Mouse (Mus musculus): ENCODE data around the gene Atp1a1. TPM values are rescaled to one million over a fixed set of nuclear protein-coding genes. Genes with fewer than 3 reads are reported as not detected.

The Atp1a1 gene
- total RNA-seq (2015) (67.9 and 69.6 TPM in 2 replicates), total RNA-seq (2017) (120 and 132 TPM in 2 replicates)

DNA sequence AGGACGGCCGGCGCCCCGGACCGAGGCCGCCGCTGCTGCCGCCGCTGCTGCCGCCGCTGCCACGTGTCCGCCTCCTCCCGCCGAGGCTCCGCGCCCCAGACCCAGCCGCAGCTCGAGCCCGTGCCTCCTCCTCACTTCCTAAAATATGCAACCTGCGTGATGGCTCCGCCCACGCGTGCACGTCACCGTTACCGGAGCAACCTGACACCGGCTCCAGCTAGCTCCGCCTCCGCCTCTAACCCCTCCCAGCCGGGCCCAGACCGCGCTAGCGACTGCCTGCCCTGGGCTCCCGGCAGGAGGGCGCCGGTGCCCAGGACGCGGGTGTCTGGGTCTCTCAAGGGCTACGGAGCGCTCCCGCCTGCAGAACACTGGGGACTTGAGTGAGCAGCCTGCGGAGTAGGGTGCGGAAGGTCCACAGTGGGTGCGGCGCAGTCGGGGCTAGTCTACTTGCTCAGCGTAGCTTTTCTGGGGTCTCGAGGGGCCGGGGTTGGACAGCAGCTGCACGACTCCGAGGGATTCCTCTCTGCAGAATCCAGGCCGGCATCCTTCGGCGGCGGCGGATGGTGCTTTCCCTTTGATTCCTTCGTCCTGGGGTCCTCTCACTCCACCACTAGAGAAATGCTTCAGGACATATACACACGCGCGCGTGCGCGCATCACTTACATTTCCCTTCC, at the start of gene Atp1a1:
TSS of gene Atp1a1 (minus strand) at position 135 of the 674 bp plus-strand sequence.
- peak; percentile 87 for ATAC-seq (ENCODE audit: poor library complexity, severe bottlenecking)

DNA sequence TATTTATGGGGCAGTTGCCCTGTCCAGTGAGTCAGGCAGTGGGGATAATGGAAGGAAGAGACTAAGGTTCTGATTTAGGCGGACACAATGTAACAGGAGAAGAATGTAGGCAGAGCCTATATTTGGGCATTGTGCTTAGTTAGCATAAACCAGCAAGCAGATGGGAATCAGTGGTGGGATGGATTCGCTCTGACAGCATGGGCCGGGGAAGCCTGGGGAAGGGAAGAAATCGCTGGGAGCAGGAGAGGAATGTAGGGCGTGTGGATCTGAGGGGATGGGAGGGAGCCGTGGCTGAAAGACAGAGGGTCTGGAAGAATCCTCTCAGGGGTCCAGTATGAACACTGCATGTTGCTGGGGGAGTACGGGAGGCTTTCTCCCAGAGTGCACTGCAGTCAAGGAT, 49.0 kb upstream of the Atp1a1 start:
- ATAC-seq (ENCODE audit: poor library complexity, severe bottlenecking), result no peak

- no peak for ATAC-seq (ENCODE audit: poor library complexity, severe bottlenecking)
Measured at GRCm38 (mm10) chr3:101652967-101653366, 48.5 kb upstream of the Atp1a1 start.

- ATAC-seq (ENCODE audit: poor library complexity, severe bottlenecking), result no peak
Measured at GRCm38 (mm10) chr3:101650328-101650727, 45.8 kb upstream of the Atp1a1 start.

DNA sequence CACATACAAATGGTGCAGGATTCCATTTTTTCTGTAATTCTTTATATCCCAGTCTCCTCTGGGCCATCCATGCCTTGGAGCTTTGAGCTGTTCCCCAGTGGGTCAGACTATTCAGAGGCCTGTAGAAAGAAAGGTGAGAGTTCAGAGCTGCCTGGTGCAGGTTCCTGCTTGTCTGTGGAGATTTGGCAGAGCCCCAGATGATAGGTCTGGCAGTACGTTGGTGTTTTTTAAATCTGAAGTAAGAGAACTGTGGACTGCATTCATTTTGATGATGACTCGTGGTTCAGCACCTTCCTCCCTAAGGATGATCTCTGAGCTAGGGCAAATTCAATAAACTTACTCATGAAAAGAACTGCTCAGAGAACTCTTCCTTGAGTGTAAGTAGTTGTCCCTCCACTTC, 44.8 kb upstream of the Atp1a1 start:
- ATAC-seq (ENCODE audit: poor library complexity, severe bottlenecking), result no peak

DNA sequence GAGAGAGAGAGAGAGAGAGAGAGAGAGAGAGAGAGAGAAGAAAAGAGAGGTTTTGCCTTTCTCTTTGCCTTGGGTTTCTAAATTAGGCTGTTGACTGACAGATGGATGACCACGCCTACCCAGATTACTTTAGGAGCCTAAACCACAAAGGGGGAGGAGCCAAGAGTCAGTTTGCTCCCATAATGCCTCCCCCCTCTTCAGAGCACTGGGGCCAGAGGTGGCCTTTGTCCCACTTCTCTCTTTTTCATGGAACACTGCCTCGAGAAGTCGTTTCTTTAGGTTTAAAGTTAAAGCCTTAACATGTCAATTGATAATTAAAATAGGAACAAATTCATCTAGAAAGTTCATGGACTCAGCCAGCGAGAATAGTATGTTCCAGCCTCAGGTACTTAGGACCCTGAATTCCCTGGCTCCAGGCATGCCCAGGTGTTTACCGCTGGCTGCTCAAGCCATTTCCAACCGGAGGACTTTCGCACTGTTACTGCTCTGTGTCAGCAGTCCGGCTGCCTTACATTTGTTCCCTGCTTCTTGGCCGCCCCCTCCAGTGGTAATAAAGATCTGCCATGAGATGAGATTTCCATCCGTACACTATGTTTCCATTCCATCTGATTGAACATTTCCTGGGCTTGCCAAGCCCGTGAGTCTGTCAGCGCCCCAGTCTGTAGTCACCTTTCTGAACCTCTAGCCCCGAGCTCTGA, 43.8 kb upstream of the Atp1a1 start:
- ATAC-seq (ENCODE audit: poor library complexity, severe bottlenecking), result peak; percentile 51

- ATAC-seq (ENCODE audit: poor library complexity, severe bottlenecking), result no peak
Measured at GRCm38 (mm10) chr3:101646806-101647205, 42.3 kb upstream of the Atp1a1 start.

DNA sequence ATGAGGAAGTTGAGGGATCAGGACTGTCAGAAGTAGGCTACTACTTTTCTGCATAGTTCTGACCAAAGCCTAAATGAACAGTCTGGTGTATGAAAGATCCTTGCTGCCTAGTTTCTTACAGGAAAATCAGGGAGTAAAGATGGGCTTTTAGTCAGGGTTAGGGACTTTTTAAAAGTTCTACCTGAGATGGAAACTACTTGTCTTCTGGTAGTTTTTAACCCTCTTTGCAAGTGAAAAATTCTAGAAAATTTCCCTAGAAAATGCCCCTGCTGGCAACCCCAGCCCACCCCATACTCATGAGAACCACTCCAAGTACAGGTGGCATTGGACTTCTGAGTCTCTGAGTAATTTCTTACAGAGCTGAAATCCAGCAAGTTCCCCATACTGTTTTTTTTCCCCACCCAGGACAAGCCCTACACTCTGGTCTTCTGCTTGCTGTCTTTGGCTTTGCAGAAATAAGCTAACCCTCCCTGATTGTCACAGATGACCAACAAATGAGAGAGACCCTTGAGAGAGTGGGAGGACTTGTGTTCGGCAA, 41.2 kb upstream of the Atp1a1 start:
- no peak for ATAC-seq (ENCODE audit: poor library complexity, severe bottlenecking)

DNA sequence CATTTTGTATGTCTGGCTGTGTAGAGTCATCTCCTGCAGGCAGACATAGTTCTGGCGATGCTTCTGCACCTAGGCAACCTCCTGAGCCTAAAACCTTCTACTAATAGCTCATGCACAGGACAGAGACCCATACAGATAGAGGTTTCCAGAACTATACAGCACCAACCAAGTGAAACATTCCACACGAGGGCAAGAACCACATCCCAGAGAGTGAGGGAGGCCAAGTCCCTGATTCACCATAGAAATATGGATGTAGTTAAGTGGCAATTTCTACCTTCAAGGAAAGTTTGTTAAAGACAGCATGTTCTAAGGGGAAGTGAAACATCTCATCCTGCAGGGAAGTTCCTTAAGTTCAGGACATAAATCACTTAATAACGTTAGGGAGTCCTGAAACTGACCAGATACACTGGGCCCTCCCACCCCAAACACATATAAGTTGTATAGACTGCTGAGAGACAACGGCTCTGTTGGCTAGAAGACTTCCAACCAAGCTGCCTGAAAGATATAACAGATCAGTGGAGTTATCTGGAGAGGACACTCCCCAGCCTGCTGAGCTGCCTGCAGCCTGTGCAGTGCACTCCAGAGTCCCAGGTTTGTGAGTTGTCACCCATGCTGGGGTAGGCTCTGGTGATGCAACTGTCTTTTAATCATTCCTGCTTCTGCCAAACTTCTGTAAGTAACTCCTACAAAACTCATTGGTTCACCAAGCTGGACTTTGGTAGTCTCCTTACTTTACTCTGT, 39.7 kb upstream of the Atp1a1 start:
- ATAC-seq (ENCODE audit: poor library complexity, severe bottlenecking), result peak; percentile 53

GRCm38 (mm10) chr3:101643264-101643663, 38.8 kb upstream of the Atp1a1 start:
- ATAC-seq (ENCODE audit: poor library complexity, severe bottlenecking), result no peak

GRCm38 (mm10) chr3:101638223-101638622, 33.7 kb upstream of the Atp1a1 start:
- ATAC-seq (ENCODE audit: poor library complexity, severe bottlenecking), result no peak

DNA sequence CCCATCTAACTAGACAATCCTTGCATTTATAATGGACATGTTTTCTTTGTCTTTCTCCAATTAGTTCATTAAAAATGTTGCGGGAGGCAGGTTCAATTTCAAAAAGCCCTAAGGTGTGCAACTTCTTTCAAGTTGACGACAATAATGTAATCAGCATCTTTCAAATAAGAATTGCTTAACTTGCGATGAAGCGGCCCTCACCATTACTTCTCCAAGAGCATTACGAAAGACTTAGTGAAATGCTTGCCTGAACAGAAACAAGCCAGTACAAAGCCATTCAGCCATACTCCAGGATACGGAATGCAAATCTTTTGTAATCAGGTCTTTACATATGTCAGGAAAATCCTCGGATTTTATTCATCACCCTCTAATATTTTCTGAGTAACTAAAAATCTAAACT, 32.0 kb upstream of the Atp1a1 start:
- ATAC-seq (ENCODE audit: poor library complexity, severe bottlenecking), result 0 out of 2 replicates have a peak, but pooled peaks have one; percentile 27

DNA sequence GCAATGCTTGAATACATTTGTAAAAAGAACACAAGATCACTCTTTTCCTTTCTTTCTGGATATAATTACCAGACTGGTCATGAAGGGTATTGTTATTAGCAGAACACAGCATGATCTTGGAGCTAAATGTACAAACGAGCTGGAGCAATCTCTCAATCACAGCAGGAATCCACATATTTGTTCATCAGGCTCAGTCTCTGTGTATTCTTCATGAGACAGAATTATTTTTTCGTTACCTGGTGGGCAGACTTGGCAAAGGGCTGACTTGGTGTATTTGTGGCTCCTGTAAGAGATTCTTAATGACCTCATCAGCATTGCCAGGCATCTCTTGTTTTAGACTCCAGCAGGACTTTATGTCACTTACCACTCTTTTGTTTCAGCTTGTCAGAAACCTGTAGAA, 31.6 kb upstream of the Atp1a1 start:
- no peak for ATAC-seq (ENCODE audit: poor library complexity, severe bottlenecking)

DNA sequence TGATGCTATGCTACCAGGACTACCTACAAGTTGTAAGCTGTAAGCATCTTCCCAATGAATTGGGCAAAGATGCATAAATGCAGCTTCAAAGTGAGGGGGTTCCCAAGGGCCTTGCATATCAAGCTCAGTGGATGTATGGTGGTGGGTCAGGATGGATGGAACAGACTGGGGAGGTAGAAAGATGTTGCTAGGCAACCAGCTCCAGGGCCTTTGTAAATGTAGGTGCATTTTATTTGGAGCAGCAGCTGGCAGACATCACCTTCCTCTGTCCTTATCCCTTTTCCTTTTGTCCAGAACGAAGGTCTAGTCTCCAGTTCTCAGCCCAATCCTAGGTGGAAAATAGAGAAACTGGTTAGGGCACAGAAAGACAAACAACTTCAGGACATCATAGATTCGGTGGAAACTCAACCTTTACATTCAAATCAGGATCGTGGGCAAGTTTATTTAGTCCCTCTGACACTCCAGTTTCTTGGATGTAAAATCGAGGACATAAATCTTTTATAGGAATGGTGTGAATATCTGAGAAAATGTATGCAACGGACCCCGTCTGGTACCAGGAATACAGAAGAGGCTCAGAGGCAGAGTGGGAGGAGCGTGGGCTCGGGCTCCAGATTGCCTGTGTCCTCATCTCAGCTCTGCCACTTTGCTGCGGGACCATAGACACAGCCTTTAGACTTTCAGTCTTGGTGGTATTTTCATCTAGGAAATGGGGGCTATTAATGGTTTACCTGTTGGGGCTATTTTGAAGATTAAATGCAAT, 29.8 kb upstream of the Atp1a1 start:
- no peak for ATAC-seq (ENCODE audit: poor library complexity, severe bottlenecking)

DNA sequence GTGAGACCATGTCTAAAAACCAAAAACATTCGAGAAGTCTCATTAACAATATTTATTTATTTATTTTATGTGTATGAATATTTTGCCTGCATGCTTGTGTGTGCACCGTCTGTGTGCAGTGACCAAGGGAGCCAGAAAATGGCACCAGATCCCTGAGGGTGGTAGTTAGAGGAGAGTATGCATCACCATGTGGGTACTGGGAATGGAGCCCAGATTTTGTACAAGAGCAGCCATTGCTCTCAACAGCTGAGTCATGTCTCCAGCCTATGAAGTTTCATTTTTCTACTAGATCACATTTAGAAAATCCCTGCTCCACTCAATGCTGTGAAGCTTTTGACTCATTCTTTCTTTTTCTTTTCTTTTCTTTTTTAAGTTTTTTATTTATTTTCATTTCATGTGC, 23.8 kb upstream of the Atp1a1 start:
- ATAC-seq (ENCODE audit: poor library complexity, severe bottlenecking), result no peak

DNA sequence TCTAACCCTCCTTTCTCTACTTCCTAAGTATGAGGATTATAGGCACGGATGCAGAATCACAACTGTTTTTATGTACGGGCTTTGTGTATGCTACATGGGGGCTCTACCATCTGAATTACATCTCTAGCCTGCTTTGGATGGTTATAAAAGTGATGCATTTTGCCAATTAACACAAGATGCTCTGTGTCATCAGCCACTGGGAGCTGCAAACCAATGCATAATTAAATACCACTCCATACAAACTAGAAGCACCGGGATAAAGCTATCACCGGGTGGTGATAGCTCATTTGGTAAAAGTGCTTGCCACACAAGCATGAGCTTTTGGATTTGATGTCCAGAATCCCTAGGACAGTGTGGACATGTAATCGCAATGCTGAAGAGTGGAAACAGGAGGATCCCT, 19.8 kb upstream of the Atp1a1 start:
- no peak for ATAC-seq (ENCODE audit: poor library complexity, severe bottlenecking)

DNA sequence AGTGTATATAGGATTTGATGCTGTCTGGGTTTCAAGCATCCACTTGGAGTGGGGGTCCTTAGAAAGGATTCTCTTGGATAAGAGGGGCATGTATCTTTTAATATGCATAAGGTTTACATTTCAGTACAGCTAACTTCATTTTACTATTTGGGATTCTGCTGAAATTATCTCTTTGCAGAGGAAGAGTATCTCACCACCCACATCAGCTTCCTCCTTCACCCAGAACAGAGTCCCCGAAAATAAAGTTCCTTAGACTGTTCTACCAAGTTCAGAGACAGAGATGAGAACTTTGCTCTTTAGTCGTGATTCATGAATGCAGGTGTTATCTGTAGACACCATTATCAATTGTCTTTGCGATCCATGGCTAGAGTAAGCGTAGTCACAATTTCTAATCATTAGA, 14.5 kb upstream of the Atp1a1 start:
- no peak for ATAC-seq (ENCODE audit: poor library complexity, severe bottlenecking)

DNA sequence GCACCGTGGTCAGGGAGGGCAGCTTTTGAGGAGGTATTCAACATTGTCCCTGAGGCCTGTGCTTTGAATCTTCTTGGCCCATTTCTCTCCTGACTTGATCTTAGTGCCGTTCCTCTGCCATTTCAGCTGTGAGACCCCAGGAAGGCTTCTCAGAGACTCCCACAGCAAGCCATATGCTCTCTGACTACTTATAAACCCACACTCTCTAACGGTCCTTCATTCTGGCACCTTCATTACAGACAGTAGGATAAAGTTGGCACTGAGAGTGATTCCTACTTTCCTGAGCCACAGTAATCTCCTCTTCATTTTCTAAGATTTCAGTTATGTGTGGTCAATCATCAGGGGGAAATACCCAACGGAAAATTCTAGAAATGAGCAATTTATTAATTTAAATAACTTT, 14.0 kb upstream of the Atp1a1 start:
- no peak for ATAC-seq (ENCODE audit: poor library complexity, severe bottlenecking)

DNA sequence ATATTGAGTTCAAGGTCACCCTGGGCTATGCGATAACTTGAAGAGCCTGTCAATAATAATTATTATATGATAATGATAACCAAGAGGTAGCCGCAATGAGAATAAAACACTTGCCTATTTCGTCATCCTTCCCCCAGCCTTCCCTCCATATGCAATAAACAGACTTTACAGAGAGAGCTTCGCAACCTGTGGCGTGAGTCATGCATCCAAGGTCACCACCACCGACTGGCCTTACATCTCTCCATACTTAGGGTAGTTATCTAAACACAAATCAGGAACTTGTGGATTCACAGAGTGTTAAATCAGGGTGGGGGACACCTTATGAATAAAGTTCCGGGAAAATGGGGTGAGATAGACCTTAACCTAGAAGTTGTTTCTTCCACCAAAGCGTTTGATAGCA, 13.0 kb upstream of the Atp1a1 start:
- ATAC-seq (ENCODE audit: poor library complexity, severe bottlenecking), result peak; percentile 85

- no peak for ATAC-seq (ENCODE audit: poor library complexity, severe bottlenecking)
Measured at GRCm38 (mm10) chr3:101617007-101617406, 12.5 kb upstream of the Atp1a1 start.

DNA sequence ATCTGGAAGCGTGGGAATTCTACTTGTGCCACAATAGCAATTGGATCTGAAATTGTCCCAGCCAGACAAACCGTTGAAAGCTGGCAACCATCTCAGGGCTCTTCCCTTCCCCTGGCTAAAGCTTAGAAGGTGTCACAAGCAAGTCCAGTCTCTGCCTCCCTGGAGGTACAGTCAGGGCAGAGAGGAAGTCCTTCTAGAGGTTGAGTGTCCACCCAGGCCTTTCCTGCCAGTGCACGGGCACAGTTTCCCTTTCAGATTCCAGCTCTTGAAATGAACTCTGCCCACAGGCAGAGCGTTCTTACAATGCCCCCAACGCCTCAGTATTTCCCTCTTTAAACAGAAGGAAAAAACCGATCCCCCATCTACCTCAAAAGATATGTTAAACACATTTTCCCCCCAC, 11.4 kb upstream of the Atp1a1 start:
- peak; percentile 54 for ATAC-seq (ENCODE audit: poor library complexity, severe bottlenecking)
